ENCODE assay signal across 33 mouse cellular contexts in genomic region chr3:125279610-125280009, GRCm38 (mm10).
DNase-seq lines count a peak whose midpoint lies in the region; ATAC-seq lines count a peak whose summit lies in the region.
"Had no signal": no experiment of that assay in that cellular context is flagged by ENCODE, and none has a peak within 500 bp of the region (broad histone marks: within the 10 kb centered on the region; RNA-seq: fewer than 3 reads in every experiment).

No protein-coding gene starts in this region.

- ATAC-seq in midbrain, embryonic 11.5 days (ENCODE audit: low FRiP score): no peak
- no peak for ATAC-seq in midbrain, embryonic 16.5 days
- ATAC-seq in erythroblast, adult 5-6 weeks (replicated peaks; ENCODE audit: low FRiP score, poor library complexity, severe bottlenecking): peak; percentile 91
- ATAC-seq in liver, embryonic 15.5 days (ENCODE audit: insufficient read depth): peak; percentile 91
- ATAC-seq in intestine, embryonic 16.5 days: no peak
- ATAC-seq: CD4-positive, CD25-positive, alpha-beta regulatory T cell, adult 4 months; forebrain, embryonic 13.5 days; hindbrain, embryonic 16.5 days; intestine, embryonic 15.5 days; Patski had no signal

- no peak overlapping the region for H3K9ac ChIP-seq in midbrain, embryonic 11.5 days (ENCODE audit: low read length)
- H3K9ac ChIP-seq in midbrain, embryonic 16.5 days (ENCODE audit: low read depth, low read length): no peak overlapping the region
- no peak overlapping the region for H3K9ac ChIP-seq in liver, embryonic 15.5 days
- H3K9ac ChIP-seq in intestine, embryonic 16.5 days (ENCODE audit: low read depth, low read length): no peak overlapping the region
- H3K9ac ChIP-seq: embryonic facial prominence, embryonic 12.5 days; forebrain, embryonic 13.5 days; intestine, embryonic 15.5 days; neural tube, embryonic 13.5 days had no signal

- no peak overlapping the region for H3K4me3 ChIP-seq in midbrain, embryonic 11.5 days (ENCODE audit: low read depth, low read length)
- no peak overlapping the region for H3K4me3 ChIP-seq in midbrain, embryonic 16.5 days (ENCODE audit: low read depth, low read length)
- H3K4me3 ChIP-seq in liver, embryonic 15.5 days (replicated peaks): no peak overlapping the region
- H3K4me3 ChIP-seq in intestine, embryonic 16.5 days (ENCODE audit: low read length): no peak overlapping the region
- H3K4me3 ChIP-seq: embryonic facial prominence, embryonic 12.5 days; erythroblast, embryonic 14.5 days; forebrain, embryonic 13.5 days; gastrocnemius, adult 2 months; heart, embryonic 10.5 days; intestine, embryonic 15.5 days; layer of hippocampus, adult 2 months; limb, embryonic 10.5 days; neural tube, embryonic 13.5 days had no signal

- no peaks in the 10 kb centered on the region for H3K27me3 ChIP-seq in midbrain, embryonic 11.5 days (ENCODE audit: control insufficient read depth, insufficient read depth, low read length)
- H3K27me3 ChIP-seq in midbrain, embryonic 16.5 days (ENCODE audit: control insufficient read depth, insufficient read depth, low read depth, low read length): no peaks in the 10 kb centered on the region
- H3K27me3 ChIP-seq in liver, embryonic 15.5 days: no peaks in the 10 kb centered on the region
- H3K27me3 ChIP-seq in intestine, embryonic 16.5 days (replicated peaks; ENCODE audit: control insufficient read depth, insufficient read depth, low read length): no peaks in the 10 kb centered on the region
- H3K27me3 ChIP-seq: embryonic facial prominence, embryonic 12.5 days; forebrain, embryonic 13.5 days; intestine, embryonic 15.5 days; neural tube, embryonic 13.5 days; Patski had no signal

- H3K4me2 ChIP-seq in midbrain, embryonic 11.5 days: no peak overlapping the region
- H3K4me2 ChIP-seq in midbrain, embryonic 16.5 days (ENCODE audit: low read length): no peak overlapping the region
- peak overlapping the region; percentile 11; the same call in 1 of the 2 replicates for H3K4me2 ChIP-seq in liver, embryonic 15.5 days
- no peak overlapping the region for H3K4me2 ChIP-seq in intestine, embryonic 16.5 days (ENCODE audit: low read depth, low read length)
- H3K4me2 ChIP-seq: embryonic facial prominence, embryonic 12.5 days; forebrain, embryonic 13.5 days; intestine, embryonic 15.5 days; neural tube, embryonic 13.5 days had no signal

- DNase-seq in midbrain, embryonic 11.5 days (ENCODE audit: low spot score, missing footprints): peak; percentile 47
- DNase-seq in cerebellum, postnatal 14 days: no peak
- no peak for DNase-seq in cerebellum, postnatal 25 days
- no peak for DNase-seq in gastrocnemius, adult 8-10 months (ENCODE audit: low spot score in 2 of 2)
- DNase-seq: adrenal gland, adult 8-10 months; cerebellum, adult 11 months; cerebellum, adult 9-11 months; gastrocnemius, adult 2 months; heart, postnatal 4 days; kidney, adult 9 months; kidney, postnatal 14 days; lung, adult 18-20 months; lung, postnatal 10 days; midbrain, embryonic 14.5 days; retina, postnatal 1 day; right cerebral cortex, postnatal 4 days; thymus, adult 18-20 months; thymus, postnatal 4 days had no signal

- no peaks in the 10 kb centered on the region for H3K9me3 ChIP-seq in midbrain, embryonic 11.5 days (ENCODE audit: control insufficient read depth, low read length)
- H3K9me3 ChIP-seq in midbrain, embryonic 16.5 days (replicated peaks; ENCODE audit: control insufficient read depth, low read length, poor library complexity, severe bottlenecking): no peaks in the 10 kb centered on the region
- no peaks in the 10 kb centered on the region for H3K9me3 ChIP-seq in liver, embryonic 15.5 days (replicated peaks)
- no peaks in the 10 kb centered on the region for H3K9me3 ChIP-seq in intestine, embryonic 16.5 days (ENCODE audit: control insufficient read depth, low read length)
- H3K9me3 ChIP-seq: embryonic facial prominence, embryonic 12.5 days; forebrain, embryonic 13.5 days; heart, embryonic 10.5 days; intestine, embryonic 15.5 days; limb, embryonic 10.5 days; neural tube, embryonic 13.5 days had no signal

- H3K27ac ChIP-seq in midbrain, embryonic 11.5 days (ENCODE audit: low read depth, low read length): no peak overlapping the region
- no peak overlapping the region for H3K27ac ChIP-seq in midbrain, embryonic 16.5 days (ENCODE audit: low read length)
- H3K27ac ChIP-seq in liver, embryonic 15.5 days (replicated peaks): no peak overlapping the region
- no peak overlapping the region for H3K27ac ChIP-seq in intestine, embryonic 16.5 days (ENCODE audit: low read length)
- H3K27ac ChIP-seq: embryonic facial prominence, embryonic 12.5 days; forebrain, embryonic 13.5 days; gastrocnemius, adult 2 months; heart, embryonic 10.5 days; intestine, embryonic 15.5 days; layer of hippocampus, adult 2 months; limb, embryonic 10.5 days; neural tube, embryonic 13.5 days had no signal

- no peaks in the 10 kb centered on the region for H3K4me1 ChIP-seq in midbrain, embryonic 11.5 days (ENCODE audit: control insufficient read depth, insufficient read depth, low read length)
- no peaks in the 10 kb centered on the region for H3K4me1 ChIP-seq in midbrain, embryonic 16.5 days (ENCODE audit: control insufficient read depth, insufficient read depth, low read length)
- peaks cover 20% of the 10 kb centered on the region for H3K4me1 ChIP-seq in liver, embryonic 15.5 days (replicated peaks)
- H3K4me1 ChIP-seq in intestine, embryonic 16.5 days (ENCODE audit: control insufficient read depth, insufficient read depth, low read length): no peaks in the 10 kb centered on the region
- H3K4me1 ChIP-seq: embryonic facial prominence, embryonic 12.5 days; forebrain, embryonic 13.5 days; heart, embryonic 10.5 days; intestine, embryonic 15.5 days; limb, embryonic 10.5 days; neural tube, embryonic 13.5 days had no signal

- H3K36me3 ChIP-seq in midbrain, embryonic 11.5 days (ENCODE audit: control insufficient read depth, insufficient read depth, low read length): no peaks in the 10 kb centered on the region
- no peaks in the 10 kb centered on the region for H3K36me3 ChIP-seq in midbrain, embryonic 16.5 days (ENCODE audit: control insufficient read depth, insufficient read depth, low read length)
- H3K36me3 ChIP-seq in liver, embryonic 15.5 days (replicated peaks): no peaks in the 10 kb centered on the region
- H3K36me3 ChIP-seq in intestine, embryonic 16.5 days (ENCODE audit: control insufficient read depth, insufficient read depth, low read length): no peaks in the 10 kb centered on the region
- H3K36me3 ChIP-seq: embryonic facial prominence, embryonic 12.5 days; heart, embryonic 10.5 days; intestine, embryonic 15.5 days; limb, embryonic 10.5 days; neural tube, embryonic 13.5 days had no signal

Comparison
In these comparisons a context has a peak if more than half of its experiments do, and no peak if none do; other contexts are left out.
1. ATAC-seq: peak in erythroblast, adult 5-6 weeks (single experiment) and liver, embryonic 15.5 days (single experiment); none in midbrain, embryonic 11.5 days (single experiment), midbrain, embryonic 16.5 days (single experiment) and intestine, embryonic 16.5 days (single experiment).